Mouse (Mus musculus) stomach, embryonic 16.5 days (tissue): ENCODE results near the gene Zyg11b. TPM values are rescaled to one million over a fixed set of nuclear protein-coding genes. Genes with fewer than 3 reads are reported as not detected.

Experiments
- ATAC-seq: fragments of 200-750 bp; cut with Nextera tagmentation; 2 replicates; pipeline ENCODE4 v1.8.0; 2017; ENCODE audit warnings: moderate number of reproducible peaks, moderate TSS enrichment; ENCODE audit not compliant: insufficient read depth, low FRiP score
- H3K27ac ChIP-seq: fragments of 300-500 bp; sonication (generic); 2 replicates; pipeline ENCODE4 v1.5.1; 2014; ENCODE audit warnings: low read length
- H3K27me3 ChIP-seq: fragments of 300-500 bp; sonication (generic); 2 replicates; pipeline ENCODE4 v1.6.1; 2014; ENCODE audit warnings: low read length, control low read depth, mixed read lengths; ENCODE audit not compliant: control insufficient read depth, insufficient read depth
- H3K36me3 ChIP-seq: fragments of 300-500 bp; sonication (generic); 2 replicates; pipeline ENCODE4 v1.6.1; 2014; ENCODE audit warnings: low read length; ENCODE audit not compliant: control insufficient read depth, insufficient read depth
- H3K4me1 ChIP-seq: fragments of 300-500 bp; sonication (generic); 2 replicates; pipeline ENCODE4 v1.6.1; 2014; ENCODE audit warnings: low read length, control low read depth, mixed read lengths; ENCODE audit not compliant: control insufficient read depth, insufficient read depth
- H3K4me2 ChIP-seq: fragments of 300-500 bp; sonication (generic); 2 replicates; pipeline ENCODE4 v1.6.1; 2014; ENCODE audit warnings: low read depth, low read length, mixed read lengths
- H3K4me3 ChIP-seq: fragments of 300-500 bp; sonication (generic); replicated peaks from 2 replicates; pipeline ENCODE4 v1.5.1; 2014; ENCODE audit warnings: mild to moderate bottlenecking, low read length
- H3K9ac ChIP-seq: fragments of 300-500 bp; sonication (generic); 2 replicates; pipeline ENCODE4 v1.6.1; 2014; ENCODE audit warnings: low read length
- H3K9me3 ChIP-seq: fragments of 300-500 bp; sonication (generic); replicated peaks from 2 replicates; pipeline ENCODE4 v1.6.1; 2016; ENCODE audit warnings: low read length, control low read depth; ENCODE audit not compliant: control insufficient read depth
- WGBS: fragments of 180-500 bp; shearing (Covaris S2); extraction: QIAGEN DNeasy Blood & Tissue Kit; methylation state at CpG from one replicate; pipeline ENCODE4 v1.1.7; 2014; 5-methylcytosine and 5-hydroxymethylcytosine counted together
- polyA plus RNA-seq: library from polyadenylated mRNA; unstranded; fragments of >200 nt; fragmentation: Nextera tagmentation; extraction: Ambion mirVana; gene quantifications from 2 replicates; pipeline ENCODE4 v1.2.1, GENCODE M21; 2015

Gene Zyg11b
- polyA plus RNA-seq, 1 experiment from 2014 or later, result 10.3 TPM

- ATAC-seq, result no peak
- Histone ChIP-seq H3K36me3 (no peaks in the 10 kb centered on the region), H3K27ac (no peak overlapping the region), H3K27me3 (no peaks in the 10 kb centered on the region), H3K4me3 (no peak overlapping the region), H3K9ac (no peak overlapping the region), H3K4me1 (peaks cover 5% of the 10 kb centered on the region; the same call in 1 of the 2 replicates), H3K4me2 (no peak overlapping the region), H3K9me3 (no peaks in the 10 kb centered on the region)
- 73% methylated on average over 5 of the region's 5 CpGs for WGBS
Measured at GRCm38 (mm10) chr4:108323588-108323987, 22.7 kb upstream of the Zyg11b start.

GRCm38 (mm10) chr4:108320627-108321380, 19.9 kb upstream of the Zyg11b start:
- H3K27ac ChIP-seq, result no peak overlapping the region
- H3K9me3 ChIP-seq, result no peaks in the 10 kb centered on the region
- no peak overlapping the region for H3K9ac ChIP-seq
- no peak for ATAC-seq
- H3K4me1 ChIP-seq, result no peaks in the 10 kb centered on the region
- H3K4me3 ChIP-seq, result no peak overlapping the region
- WGBS, result 69% methylated on average over 7 of the region's 7 CpGs
- H3K27me3 ChIP-seq, result no peaks in the 10 kb centered on the region
- no peak overlapping the region for H3K4me2 ChIP-seq
- no peaks in the 10 kb centered on the region for H3K36me3 ChIP-seq

GRCm38 (mm10) chr4:108319747-108320146, 18.9 kb upstream of the Zyg11b start:
- no peak for ATAC-seq
- Histone ChIP-seq H3K9ac (no peak overlapping the region), H3K9me3 (no peaks in the 10 kb centered on the region), H3K27ac (no peak overlapping the region), H3K27me3 (no peaks in the 10 kb centered on the region), H3K4me3 (no peak overlapping the region), H3K36me3 (no peaks in the 10 kb centered on the region), H3K4me1 (no peaks in the 10 kb centered on the region), H3K4me2 (no peak overlapping the region)
- 68% methylated on average over 6 of the region's 6 CpGs for WGBS

GRCm38 (mm10) chr4:108318649-108319615, 18.0 kb upstream of the Zyg11b start:
- ATAC-seq, result no peak
- Histone ChIP-seq H3K9ac (no peak overlapping the region), H3K9me3 (no peaks in the 10 kb centered on the region), H3K36me3 (no peaks in the 10 kb centered on the region), H3K27ac (no peak overlapping the region), H3K4me2 (no peak overlapping the region), H3K4me3 (no peak overlapping the region), H3K4me1 (no peaks in the 10 kb centered on the region), H3K27me3 (no peaks in the 10 kb centered on the region)
- 44% methylated on average over 8 of the region's 8 CpGs for WGBS

- Histone ChIP-seq H3K4me2 (no peak overlapping the region), H3K27ac (no peak overlapping the region), H3K4me3 (no peak overlapping the region), H3K9ac (no peak overlapping the region), H3K36me3 (no peaks in the 10 kb centered on the region), H3K27me3 (no peaks in the 10 kb centered on the region), H3K4me1 (no peaks in the 10 kb centered on the region), H3K9me3 (no peaks in the 10 kb centered on the region)
- no peak for ATAC-seq
- 75% methylated on average over 12 of the region's 12 CpGs for WGBS
Measured at GRCm38 (mm10) chr4:108317656-108318605, 17.0 kb upstream of the Zyg11b start.

GRCm38 (mm10) chr4:108314041-108314440, 13.1 kb upstream of the Zyg11b start:
- Histone ChIP-seq H3K9me3 (no peaks in the 10 kb centered on the region), H3K27ac (no peak overlapping the region), H3K4me3 (no peak overlapping the region), H3K4me2 (no peak overlapping the region), H3K9ac (no peak overlapping the region), H3K27me3 (no peaks in the 10 kb centered on the region), H3K4me1 (no peaks in the 10 kb centered on the region), H3K36me3 (no peaks in the 10 kb centered on the region)
- WGBS, result 48% methylated on average over 5 of the region's 5 CpGs
- no peak for ATAC-seq

GRCm38 (mm10) chr4:108310706-108311105, 9.8 kb upstream of the Zyg11b start:
- no peaks in the 10 kb centered on the region for H3K36me3 ChIP-seq
- WGBS, result 67% methylated on average over 6 of the region's 6 CpGs
- H3K9ac ChIP-seq, result no peak overlapping the region
- no peak overlapping the region for H3K4me3 ChIP-seq
- H3K9me3 ChIP-seq, result no peaks in the 10 kb centered on the region
- H3K4me2 ChIP-seq, result no peak overlapping the region
- no peak for ATAC-seq
- no peaks in the 10 kb centered on the region for H3K27me3 ChIP-seq
- H3K27ac ChIP-seq, result no peak overlapping the region
- H3K4me1 ChIP-seq, result no peaks in the 10 kb centered on the region

GRCm38 (mm10) chr4:108302296-108302890, 1.5 kb upstream of the Zyg11b start:
- no peak for ATAC-seq

More at GRCm38 (mm10) chr4:108302296-108302890, 1.5 kb upstream of the Zyg11b start:
- Histone ChIP-seq H3K27me3 (no peaks in the 10 kb centered on the region), H3K4me2 (no peak overlapping the region), H3K27ac (no peak overlapping the region), H3K4me3 (no peak overlapping the region), H3K9me3 (0 out of 2 replicates have a peak, but pooled peaks cover 3% of the 10 kb centered on the region), H3K4me1 (peaks cover 12% of the 10 kb centered on the region), H3K9ac (no peak overlapping the region), H3K36me3 (no peaks in the 10 kb centered on the region)
- WGBS, result 74% methylated on average over 5 of the region's 5 CpGs
